14 mouse cellular contexts compared by ENCODE assay signal in genomic region chr9:40984313-40984712, GRCm38 (mm10). TPM values are rescaled to one million over a fixed set of nuclear protein-coding genes. Genes with fewer than 3 reads are reported as not detected.
"Had no signal": no experiment of that assay in that cellular context is flagged by ENCODE, and none has a peak within 500 bp of the region (broad histone marks: within the 10 kb centered on the region; RNA-seq: fewer than 3 reads in every experiment).

No protein-coding gene starts in this region.

- ATAC-seq: liver, postnatal 0 days; midbrain, embryonic 15.5 days had no signal

- DNase-seq: kidney, postnatal 10 days; kidney, postnatal 4 days; liver; liver, embryonic 13.5 days; liver, postnatal 0 days; lung, postnatal 14 days; retina, postnatal 1 day; right cerebral cortex, postnatal 25 days; thymus, adult 2 months; thymus, postnatal 25 days had no signal

RNA-seq across cellular contexts. Expression of gene Crtam, which starts 20.1 kb away (rescaled TPM):
- total RNA-seq: layer of hippocampus, postnatal 10 days had no signal

RNA-seq across cellular contexts. Expression of gene Jhy, which starts 20.4 kb away (rescaled TPM):
- total RNA-seq: monocyte, adult 5-6 weeks; neutrophil, adult 5-6 weeks had no signal
